Mouse (Mus musculus) CH12.LX (cell line): ENCODE measurements at regions not wholly inside any gene's neighbourhood (a gene's known extent, or its start where the extent isn't known, plus 50 kb on each side); places are given as distances from the start of the nearest gene placed in this dataset.

Experiments
- DNase-seq: peaks from one replicate; pipeline ENCODE4 v3.0.0-alpha.2; 2013; ENCODE audit errors: extremely low read depth
- H3K27ac ChIP-seq: 2 replicates; pipeline ENCODE4 v1.5.1; 2012; ENCODE audit warnings: low read depth, mild to moderate bottlenecking, control low read depth, moderate library complexity; ENCODE audit not compliant: insufficient read depth
- H3K27me3 ChIP-seq: replicated peaks from 2 replicates; pipeline ENCODE3; 2012; ENCODE audit warnings: inconsistent platforms
- H3K36me3 ChIP-seq, 2 experiments: replicated peaks in 1 of 2; 2 replicates each; pipeline versions ENCODE3 to v1.6.1; 2012; ENCODE audit warnings: inconsistent platforms in 1 of 2, low read length in 1 of 2, mild to moderate bottlenecking in 1 of 2, mixed read lengths in 1 of 2, moderate library complexity in 1 of 2; ENCODE audit not compliant: control insufficient read depth in 1 of 2, insufficient read depth in 1 of 2
- H3K4me1 ChIP-seq, 2 experiments: 2 replicates each; pipeline ENCODE4 v1.6.1; 2012; ENCODE audit warnings: inconsistent platforms in 1 of 2, moderate library complexity in 1 of 2; ENCODE audit not compliant: insufficient read depth in 2 of 2, control insufficient read depth in 1 of 2
- H3K4me2 ChIP-seq: 2 replicates; pipeline ENCODE4 v1.6.1; 2012; ENCODE audit warnings: low read depth, mild to moderate bottlenecking, control low read depth; ENCODE audit not compliant: poor library complexity, insufficient read depth, severe bottlenecking
- H3K4me3 ChIP-seq, 3 experiments: fragments of 150-350 bp in 1 of 3; sonication (generic) in 1 of 3; replicated peaks in 1 of 3; 2 replicates each; pipeline versions ENCODE3 to v1.5.1; 2011 to 2012; ENCODE audit warnings: low read depth in 2 of 3, low read length in 2 of 3, mild to moderate bottlenecking in 2 of 3, moderate library complexity in 2 of 3, control low read depth in 1 of 3, improper control_type of control experiment in 1 of 3, inconsistent platforms in 1 of 3, mixed read lengths in 1 of 3; ENCODE audit not compliant: poor library complexity in 1 of 3
- H3K79me2 ChIP-seq: replicated peaks from 2 replicates; pipeline ENCODE4 v1.6.1; 2012; ENCODE audit warnings: mild to moderate bottlenecking, moderate library complexity; ENCODE audit not compliant: control insufficient read depth, poor library complexity, insufficient read depth, severe bottlenecking; ENCODE audit errors: extremely low read depth
- H3K9ac ChIP-seq: 2 replicates; pipeline ENCODE4 v1.6.1; 2012; ENCODE audit warnings: low read depth, mild to moderate bottlenecking, control low read depth, moderate library complexity; ENCODE audit not compliant: insufficient read depth
- H3K9me3 ChIP-seq: replicated peaks from 2 replicates; pipeline ENCODE3; 2012; ENCODE audit warnings: low read length, inconsistent platforms, mixed read lengths
- CHD1 ChIP-seq: IDR thresholded peaks from 2 replicates; pipeline ENCODE4 v1.6.1; 2012; ENCODE audit warnings: low read depth, low read length, improper control_type of control experiment, inconsistent platforms
- CTCF ChIP-seq, 2 experiments: IDR thresholded peaks in 1 of 2; conservative IDR thresholded peaks in 1 of 2; 2 replicates each; pipeline ENCODE4 v1.5.1; 2011 to 2012; ENCODE audit warnings: low read depth in 2 of 2, low read length in 2 of 2, improper control_type of control experiment in 1 of 2, inconsistent platforms in 1 of 2, mild to moderate bottlenecking in 1 of 2, moderate library complexity in 1 of 2
- EP300 ChIP-seq: IDR thresholded peaks from 2 replicates; pipeline ENCODE4 v1.6.1; 2011; ENCODE audit warnings: low read length, improper control_type of control experiment
- ETS1 ChIP-seq: conservative IDR thresholded peaks from 2 replicates; pipeline ENCODE4 v1.6.1; 2012; ENCODE audit warnings: low read depth, mild to moderate bottlenecking, inconsistent platforms, low read length, improper control_type of control experiment, moderate library complexity
- GABPA ChIP-seq: IDR thresholded peaks from 2 replicates; pipeline ENCODE4 v1.6.1; 2012; ENCODE audit warnings: low read depth, low read length, improper control_type of control experiment, inconsistent platforms; ENCODE audit not compliant: insufficient replicate concordance
- HCFC1 ChIP-seq: IDR thresholded peaks from 2 replicates; pipeline ENCODE4 v1.6.1; 2012; ENCODE audit warnings: low read depth, mild to moderate bottlenecking, inconsistent platforms, low read length, improper control_type of control experiment
- IRF4 ChIP-seq: IDR thresholded peaks from 2 replicates; pipeline ENCODE4 v1.6.1; 2014; ENCODE audit warnings: low read depth, mild to moderate bottlenecking, inconsistent platforms, low read length, improper control_type of control experiment
- JUN ChIP-seq: IDR thresholded peaks from 2 replicates; pipeline ENCODE4 v1.6.1; 2011; ENCODE audit warnings: low read depth, mild to moderate bottlenecking, low read length, improper control_type of control experiment, moderate library complexity; ENCODE audit not compliant: insufficient read depth
- JUND ChIP-seq: conservative IDR thresholded peaks from 2 replicates; pipeline ENCODE4 v1.6.1; 2011; ENCODE audit warnings: low read depth, low read length, improper control_type of control experiment
- KAT2A ChIP-seq: IDR thresholded peaks from 2 replicates; pipeline ENCODE4 v1.6.1; 2012; ENCODE audit warnings: low read length, improper control_type of control experiment, inconsistent platforms; ENCODE audit not compliant: insufficient replicate concordance
- MAZ ChIP-seq: IDR thresholded peaks from 2 replicates; pipeline ENCODE4 v1.6.1; 2012; ENCODE audit warnings: low read depth, mild to moderate bottlenecking, inconsistent platforms, low read length, improper control_type of control experiment, moderate library complexity
- MXI1 ChIP-seq: IDR thresholded peaks from 2 replicates; pipeline ENCODE4 v1.6.1; 2011; ENCODE audit warnings: mild to moderate bottlenecking, low read depth, low read length, improper control_type of control experiment
- NELFE ChIP-seq: IDR thresholded peaks from 2 replicates; pipeline ENCODE4 v1.6.1; 2011; ENCODE audit warnings: low read depth, low read length, improper control_type of control experiment
- NRF1 ChIP-seq: IDR thresholded peaks from 2 replicates; pipeline ENCODE4 v1.6.1; 2014; ENCODE audit warnings: low read depth, mild to moderate bottlenecking, inconsistent platforms, low read length, improper control_type of control experiment, moderate library complexity
- POLR2A ChIP-seq: IDR thresholded peaks from 2 replicates; pipeline ENCODE4 v1.6.1; 2011; ENCODE audit warnings: low read depth, mild to moderate bottlenecking, improper control_type of control experiment, low read length
- RAD21 ChIP-seq: IDR thresholded peaks from 2 replicates; pipeline ENCODE4 v1.6.1; 2011; ENCODE audit warnings: low read depth, mild to moderate bottlenecking, low read length, improper control_type of control experiment, moderate library complexity
- RCOR1 ChIP-seq: conservative IDR thresholded peaks from 2 replicates; pipeline ENCODE4 v1.6.1; 2012; ENCODE audit warnings: low read depth, mild to moderate bottlenecking, inconsistent platforms, low read length, improper control_type of control experiment
- USF1 ChIP-seq: IDR thresholded peaks from 2 replicates; pipeline ENCODE4 v1.6.1; 2014; ENCODE audit warnings: low read depth, mild to moderate bottlenecking, inconsistent platforms, low read length, improper control_type of control experiment
- ZC3H11A ChIP-seq: IDR thresholded peaks from 2 replicates; pipeline ENCODE4 v1.6.1; 2012; ENCODE audit warnings: low read depth, mild to moderate bottlenecking, inconsistent platforms, low read length, improper control_type of control experiment
- ZKSCAN1 ChIP-seq: IDR thresholded peaks from 2 replicates; pipeline ENCODE4 v1.6.1; 2012; ENCODE audit warnings: low read depth, inconsistent platforms, low read length, improper control_type of control experiment, borderline replicate concordance
- dilution Hi-C: fragments of 300-500 bp; cut with MboI; formaldehyde crosslinking; loops from 2 replicates; pipeline ENCODE4 v1.14.3; 2020; ENCODE audit warnings: low sequenced_read_pairs; ENCODE audit not compliant: extremely low pct_unique_long_range_greater_than_20kb, extremely low pct_ligation_motif_present
- in situ Hi-C: fragments of 300-500 bp; cut with MboI; formaldehyde crosslinking; loops from 3 replicates; pipeline ENCODE4 v1.14.3; 2019; ENCODE audit warnings: low sequenced_read_pairs, low pct_ligation_motif_present, low pct_unique_long_range_greater_than_20kb, mixed read lengths

DNA sequence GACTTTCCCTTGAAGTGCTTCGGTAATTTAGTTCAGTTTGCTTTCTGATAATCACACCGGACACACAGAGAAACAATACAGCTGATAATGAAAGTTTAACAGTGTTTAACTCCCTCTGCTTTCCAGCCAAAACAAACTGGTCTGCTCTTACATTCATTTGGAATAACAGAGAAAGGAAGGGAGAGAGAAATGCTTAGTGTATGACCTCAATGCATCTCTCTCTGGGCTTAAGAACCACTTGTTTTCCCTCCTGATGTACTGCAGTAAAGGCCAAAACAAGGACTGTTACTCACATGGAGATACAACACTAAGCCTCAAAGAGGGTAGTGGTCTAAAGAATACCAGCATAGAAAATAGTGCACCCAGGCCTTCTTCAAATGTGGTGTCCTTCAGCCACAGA is 478.9 kb downstream of the Efnb2 start:
- dilution Hi-C loops, result no loop called here
- in situ Hi-C loops, result no loop called here
- no peaks in the 10 kb centered on the region for H3K4me1 ChIP-seq
- no peaks in the 10 kb centered on the region for H3K27me3 ChIP-seq
- no peak overlapping the region for H3K4me3 ChIP-seq
- DNase-seq, result no peak
- no peaks in the 10 kb centered on the region for H3K36me3 ChIP-seq
- no peak overlapping the region for H3K27ac ChIP-seq
- peaks cover 57% of the 10 kb centered on the region for H3K9me3 ChIP-seq
- TF ChIP-seq CHD1 (no peak), KAT2A (no peak), IRF4 (no peak), NRF1 (no peak), NELFE (no peak), MXI1 (no peak)
- TF ChIP-seq, all 38 proteins: peak for 0
- no peak overlapping the region for H3K4me2 ChIP-seq
- H3K9ac ChIP-seq, result no peak overlapping the region
- no peaks in the 10 kb centered on the region for H3K79me2 ChIP-seq

DNA sequence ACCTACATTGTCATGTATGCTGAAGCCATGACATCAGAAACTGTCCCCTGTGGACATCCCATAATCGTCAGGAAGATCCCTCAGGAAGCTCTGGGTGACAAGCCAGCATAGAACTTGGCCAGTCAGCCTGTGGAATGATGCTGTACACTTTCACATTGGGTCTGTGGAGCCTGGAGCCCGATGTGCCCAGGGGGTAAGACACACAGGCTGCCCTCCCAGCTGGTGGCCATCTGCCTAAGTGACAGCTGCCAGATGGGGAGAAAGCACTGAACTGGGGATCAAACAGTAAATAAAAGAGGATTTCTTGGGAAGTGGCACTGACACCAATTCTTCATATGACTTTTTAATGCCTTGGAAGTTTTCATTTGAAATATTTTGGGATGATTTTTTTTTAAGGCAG is 486.8 kb downstream of the Efnb2 start:
- H3K79me2 ChIP-seq, result no peaks in the 10 kb centered on the region
- H3K27ac ChIP-seq, result no peak overlapping the region
- H3K27me3 ChIP-seq, result no peaks in the 10 kb centered on the region
- no peak overlapping the region for H3K4me3 ChIP-seq
- no peak overlapping the region for H3K9ac ChIP-seq
- DNase-seq, result no peak
- no peak for TF ChIP-seq MAZ
- TF ChIP-seq ZC3H11A, result no peak
- TF ChIP-seq ZKSCAN1, result no peak
- TF ChIP-seq CTCF (conservative IDR thresholded peaks at IDR 0.05 in 1 of 2, IDR thresholded peaks at IDR 0.05 in 1 of 2; ENCODE audit: low read depth in 2 of 2, low read length in 2 of 2), result no peak
- no peak for TF ChIP-seq RCOR1
- no peak for TF ChIP-seq USF1
- no peak for TF ChIP-seq JUND
- TF ChIP-seq JUN, result no peak
- TF ChIP-seq GABPA, result no peak
- TF ChIP-seq RAD21, result no peak
- TF ChIP-seq POLR2A, result no peak
- no peak for TF ChIP-seq EP300
- TF ChIP-seq ETS1, result no peak
- TF ChIP-seq NELFE, result no peak
- TF ChIP-seq HCFC1, result no peak
- no peak overlapping the region for H3K4me2 ChIP-seq
- no peaks in the 10 kb centered on the region for H3K4me1 ChIP-seq
- dilution Hi-C loops (no loop called here), in situ Hi-C loops (no loop called here)
- H3K36me3 ChIP-seq, result no peaks in the 10 kb centered on the region
- peaks cover 55% of the 10 kb centered on the region for H3K9me3 ChIP-seq
